Mouse (Mus musculus): ENCODE measurements at regions not wholly inside any gene's neighbourhood (a gene's known extent, or its start where the extent isn't known, plus 50 kb on each side); places are given as distances from the start of the nearest gene placed in this dataset.

DNA sequence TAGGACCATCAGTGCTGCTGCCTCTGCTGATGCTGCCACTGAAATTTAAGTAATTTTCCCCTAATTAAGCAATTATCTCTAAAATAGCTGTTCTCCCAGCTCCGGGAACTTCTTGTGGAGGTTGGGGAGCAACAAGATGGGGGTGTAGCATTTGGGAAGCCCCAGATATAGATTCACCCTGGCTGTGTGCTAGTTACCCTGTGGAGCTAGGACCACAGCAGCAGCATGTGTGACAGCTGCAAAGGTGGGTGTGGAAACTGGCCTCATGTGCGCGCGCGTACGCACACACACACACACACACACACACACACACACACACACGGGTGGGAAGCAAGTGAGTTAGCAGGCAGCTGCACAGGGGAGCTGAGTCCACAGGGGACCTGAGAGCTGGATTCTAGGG lies 126.2 kb upstream of the Sdk2 start:
- TF ChIP-seq CTCF (IDR thresholded peaks at IDR 0.05; ENCODE audit: low read depth): no peak
- 91% methylated on average over 7 of the region's 7 CpGs for WGBS

GRCm38 (mm10) chr11:114191661-114192060 lies 124.8 kb upstream of the Sdk2 start:
- no peaks in the 10 kb centered on the region for H3K27me3 ChIP-seq (replicated peaks; ENCODE audit: control insufficient read depth, insufficient read depth, low read length)
- WGBS: 69% methylated on average over 5 of the region's 5 CpGs
- H3K27ac ChIP-seq (ENCODE audit: low read depth, low read length): no peak overlapping the region
- no peak overlapping the region for H3K4me2 ChIP-seq (replicated peaks; ENCODE audit: low read depth)
- H3K4me3 ChIP-seq (ENCODE audit: low read depth, low read length): no peak overlapping the region
- H3K4me1 ChIP-seq (replicated peaks; ENCODE audit: control insufficient read depth, insufficient read depth, low read length): no peaks in the 10 kb centered on the region
- TF ChIP-seq CTCF (IDR thresholded peaks at IDR 0.05; ENCODE audit: low read depth): no peak
- ATAC-seq: no peak
- H3K36me3 ChIP-seq (ENCODE audit: control insufficient read depth, insufficient read depth): no peaks in the 10 kb centered on the region
- H3K9ac ChIP-seq (ENCODE audit: low read depth, low read length): no peak overlapping the region
- H3K9me3 ChIP-seq (ENCODE audit: control insufficient read depth): 0 out of 2 replicates have a peak, but pooled peaks cover 3% of the 10 kb centered on the region

More for the DNA sequence above, 126.2 kb upstream of the Sdk2 start:
- Histone ChIP-seq H3K27ac (ENCODE audit: low read depth, low read length) (no peak overlapping the region), H3K4me2 (replicated peaks; ENCODE audit: low read depth) (no peak overlapping the region), H3K9ac (ENCODE audit: low read depth, low read length) (no peak overlapping the region), H3K4me1 (replicated peaks; ENCODE audit: control insufficient read depth, insufficient read depth, low read length) (no peaks in the 10 kb centered on the region), H3K27me3 (replicated peaks; ENCODE audit: control insufficient read depth, insufficient read depth, low read length) (no peaks in the 10 kb centered on the region), H3K36me3 (ENCODE audit: control insufficient read depth, insufficient read depth) (no peaks in the 10 kb centered on the region), H3K4me3 (ENCODE audit: low read depth, low read length) (no peak overlapping the region), H3K9me3 (ENCODE audit: control insufficient read depth) (0 out of 2 replicates have a peak, but pooled peaks cover 3% of the 10 kb centered on the region)
- no peak for ATAC-seq

DNA sequence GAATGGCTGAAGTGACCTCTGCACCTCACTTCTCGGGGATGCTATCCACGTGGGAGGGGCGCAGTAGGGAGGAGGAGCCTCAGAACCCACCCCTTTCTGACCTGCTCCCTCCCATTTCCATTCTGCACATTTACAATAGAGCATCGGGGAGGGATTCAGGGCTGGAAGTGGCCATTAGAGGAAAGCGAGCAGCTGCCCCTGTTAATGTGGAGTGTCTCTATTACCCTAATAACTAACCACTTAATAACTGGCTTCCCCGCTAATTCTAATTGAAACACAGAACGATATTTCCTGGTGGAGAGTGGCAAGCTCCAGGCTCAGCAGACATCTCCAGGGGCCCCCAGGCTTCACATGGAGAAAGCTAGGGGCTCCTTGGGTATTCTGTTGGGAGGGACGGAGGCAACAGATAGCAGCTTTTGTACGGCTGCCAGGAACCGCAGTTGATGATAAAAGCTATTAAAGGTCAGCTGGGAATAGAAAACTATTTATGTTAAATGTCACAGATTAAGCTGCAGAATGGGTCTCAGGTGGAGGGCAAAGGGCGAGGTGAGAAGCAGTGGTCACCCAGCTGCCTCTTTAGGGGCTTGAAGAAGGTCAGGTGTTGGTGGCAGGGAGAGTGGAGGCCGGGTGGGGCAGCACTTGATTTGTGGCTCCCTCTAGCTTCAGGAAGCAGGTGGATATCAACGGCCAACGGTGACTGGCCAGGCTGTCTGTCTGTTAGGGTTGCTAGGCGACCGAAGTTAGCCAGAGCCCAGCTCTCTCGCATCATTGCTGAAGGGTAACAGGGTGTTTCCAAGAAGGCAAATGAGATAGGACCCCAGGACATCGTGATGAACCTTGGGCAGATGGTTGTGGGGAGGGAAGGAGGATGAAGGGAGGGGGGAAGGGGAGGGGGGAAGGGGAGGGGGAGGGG lies 118.4 kb upstream of the Sdk2 start:
- no peak for ATAC-seq
- no peaks in the 10 kb centered on the region for H3K27me3 ChIP-seq (replicated peaks; ENCODE audit: control insufficient read depth, insufficient read depth, low read length)
- H3K27ac ChIP-seq (ENCODE audit: low read depth, low read length): no peak overlapping the region
- no peak overlapping the region for H3K4me3 ChIP-seq (ENCODE audit: low read depth, low read length)
- no peak overlapping the region for H3K9ac ChIP-seq (ENCODE audit: low read depth, low read length)
- TF ChIP-seq CTCF (IDR thresholded peaks at IDR 0.05; ENCODE audit: low read depth): peak; percentile 46
- H3K9me3 ChIP-seq (ENCODE audit: control insufficient read depth): no peaks in the 10 kb centered on the region
- no peaks in the 10 kb centered on the region for H3K36me3 ChIP-seq (ENCODE audit: control insufficient read depth, insufficient read depth)
- WGBS: 33% methylated on average over 18 of the region's 18 CpGs
- no peak overlapping the region for H3K4me2 ChIP-seq (replicated peaks; ENCODE audit: low read depth)
- 0 out of 2 replicates have a peak, but pooled peaks cover 2% of the 10 kb centered on the region for H3K4me1 ChIP-seq (replicated peaks; ENCODE audit: control insufficient read depth, insufficient read depth, low read length)

- no peak overlapping the region for H3K9ac ChIP-seq (ENCODE audit: low read depth, low read length)
- H3K27me3 ChIP-seq (replicated peaks; ENCODE audit: control insufficient read depth, insufficient read depth, low read length): no peaks in the 10 kb centered on the region
- WGBS: 82% methylated on average over 5 of the region's 5 CpGs
- no peak overlapping the region for H3K27ac ChIP-seq (ENCODE audit: low read depth, low read length)
- H3K9me3 ChIP-seq (ENCODE audit: control insufficient read depth): no peaks in the 10 kb centered on the region
- H3K4me2 ChIP-seq (replicated peaks; ENCODE audit: low read depth): no peak overlapping the region
- H3K4me3 ChIP-seq (ENCODE audit: low read depth, low read length): no peak overlapping the region
- 0 out of 2 replicates have a peak, but pooled peaks cover 2% of the 10 kb centered on the region for H3K4me1 ChIP-seq (replicated peaks; ENCODE audit: control insufficient read depth, insufficient read depth, low read length)
- H3K36me3 ChIP-seq (ENCODE audit: control insufficient read depth, insufficient read depth): no peaks in the 10 kb centered on the region
- no peak for ATAC-seq
- TF ChIP-seq CTCF (IDR thresholded peaks at IDR 0.05; ENCODE audit: low read depth): peak; percentile 45
Measured at GRCm38 (mm10) chr11:114184431-114184830, 117.6 kb upstream of the Sdk2 start.

GRCm38 (mm10) chr11:114183231-114183630 lies 116.4 kb upstream of the Sdk2 start:
- no peak for TF ChIP-seq CTCF (IDR thresholded peaks at IDR 0.05; ENCODE audit: low read depth)
- Histone ChIP-seq H3K9ac (ENCODE audit: low read depth, low read length) (no peak overlapping the region), H3K27ac (ENCODE audit: low read depth, low read length) (no peak overlapping the region)

DNA sequence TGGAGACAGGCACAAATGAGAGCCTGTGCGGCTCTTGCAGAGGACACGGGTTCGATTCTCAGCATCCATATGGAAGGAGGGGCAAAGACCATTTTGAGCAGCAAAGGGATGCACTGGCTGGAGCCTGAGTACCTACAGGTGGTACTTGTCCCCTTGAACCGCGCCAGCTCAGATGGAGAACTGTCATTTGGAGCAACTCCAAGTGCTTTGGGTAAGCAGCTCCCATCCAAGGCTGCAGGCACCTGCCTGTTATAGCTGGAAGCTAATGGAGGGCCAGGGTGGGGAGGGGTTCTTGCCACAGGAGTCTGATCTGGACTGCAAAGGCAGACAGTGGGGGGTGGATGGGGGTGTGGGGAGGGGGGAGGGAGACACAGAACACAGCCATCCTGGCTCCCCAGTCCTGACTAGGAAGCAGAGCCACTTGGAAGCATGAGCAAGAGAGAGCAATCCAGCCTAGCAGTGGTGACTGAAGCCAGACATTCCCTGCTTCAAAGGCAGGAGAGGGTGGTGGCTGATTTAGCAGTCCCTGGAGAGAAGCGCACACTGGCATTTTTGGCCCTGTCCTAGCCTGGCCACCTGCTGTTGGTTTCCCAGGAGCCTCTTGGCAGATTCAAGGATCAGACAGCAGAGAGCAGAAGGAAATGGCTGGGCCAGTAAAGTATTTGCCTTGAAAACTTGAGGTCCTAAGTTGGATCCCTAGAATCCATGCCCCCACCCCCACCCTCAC lies 112.1 kb upstream of the Sdk2 start:
- Histone ChIP-seq H3K27ac (ENCODE audit: low read depth, low read length) (no peak overlapping the region), H3K9ac (ENCODE audit: low read depth, low read length) (no peak overlapping the region), H3K4me1 (replicated peaks; ENCODE audit: control insufficient read depth, insufficient read depth, low read length) (no peaks in the 10 kb centered on the region), H3K36me3 (ENCODE audit: control insufficient read depth, insufficient read depth) (no peaks in the 10 kb centered on the region), H3K27me3 (replicated peaks; ENCODE audit: control insufficient read depth, insufficient read depth, low read length) (no peaks in the 10 kb centered on the region), H3K9me3 (ENCODE audit: control insufficient read depth) (no peaks in the 10 kb centered on the region), H3K4me2 (replicated peaks; ENCODE audit: low read depth) (no peak overlapping the region), H3K4me3 (ENCODE audit: low read depth, low read length) (no peak overlapping the region)
- WGBS: 79% methylated on average over 6 of the region's 6 CpGs
- TF ChIP-seq CTCF (IDR thresholded peaks at IDR 0.05; ENCODE audit: low read depth): no peak
- no peak for ATAC-seq

More at GRCm38 (mm10) chr11:114183231-114183630, 116.4 kb upstream of the Sdk2 start:
- no peaks in the 10 kb centered on the region for H3K9me3 ChIP-seq (ENCODE audit: control insufficient read depth)
- H3K27me3 ChIP-seq (replicated peaks; ENCODE audit: control insufficient read depth, insufficient read depth, low read length): no peaks in the 10 kb centered on the region
- no peak for ATAC-seq
- WGBS: 85% methylated on average over 10 of the region's 10 CpGs
- H3K4me2 ChIP-seq (replicated peaks; ENCODE audit: low read depth): no peak overlapping the region
- no peaks in the 10 kb centered on the region for H3K36me3 ChIP-seq (ENCODE audit: control insufficient read depth, insufficient read depth)
- H3K4me3 ChIP-seq (ENCODE audit: low read depth, low read length): no peak overlapping the region
- H3K4me1 ChIP-seq (replicated peaks; ENCODE audit: control insufficient read depth, insufficient read depth, low read length): 0 out of 2 replicates have a peak, but pooled peaks cover 2% of the 10 kb centered on the region
